Mouse (Mus musculus): ENCODE data around the gene Galnt15.

GRCm38 (mm10) chr14:32009715-32010114 lies 19.1 kb upstream of the Galnt15 start:
- TF ChIP-seq POLR2AphosphoS2 (IDR thresholded peaks at IDR 0.05; ENCODE audit: low read depth, low read length) (no peak), CTCF (conservative IDR thresholded peaks at IDR 0.05 in 1 of 2, IDR thresholded peaks at IDR 0.05 in 1 of 2; ENCODE audit: low read depth in 2 of 2, low read length in 2 of 2) (no peak), RCOR1 (conservative IDR thresholded peaks at IDR 0.05; ENCODE audit: low read depth, low read length) (no peak), KAT2A (IDR thresholded peaks at IDR 0.05; ENCODE audit: insufficient replicate concordance, low read length) (no peak), RAD21 (IDR thresholded peaks at IDR 0.05; ENCODE audit: low read depth, low read length) (no peak), UBTF (IDR thresholded peaks at IDR 0.05; ENCODE audit: low read depth, low read length) (no peak), EP300 (IDR thresholded peaks at IDR 0.05; ENCODE audit: low read length) (no peak), POLR2A (IDR thresholded peaks at IDR 0.05; ENCODE audit: low read depth, low read length) (no peak)
